Comparison of ENCODE assay signal across 22 mouse cellular contexts in genomic region chr15:95699371-95699770, GRCm38 (mm10). TPM values are rescaled to one million over a fixed set of nuclear protein-coding genes. Genes with fewer than 3 reads are reported as not detected.
"Had no signal": no experiment of that assay in that cellular context is flagged by ENCODE, and none has a peak within 500 bp of the region (broad histone marks: within the 10 kb centered on the region; RNA-seq: fewer than 3 reads in every experiment).

No protein-coding gene starts in this region.

- ATAC-seq: liver, postnatal 0 days; lung, postnatal 0 days; midbrain, embryonic 13.5 days had no signal

- H3K9ac ChIP-seq: kidney, embryonic 15.5 days; limb, embryonic 12.5 days; limb, embryonic 15.5 days; liver, embryonic 14.5 days; liver, postnatal 0 days; lung, embryonic 14.5 days; midbrain, embryonic 13.5 days had no signal

- H3K4me3 ChIP-seq: kidney, embryonic 15.5 days; limb, embryonic 12.5 days; limb, embryonic 15.5 days; midbrain, embryonic 13.5 days had no signal

- H3K4me1 ChIP-seq: kidney, embryonic 15.5 days; limb, embryonic 15.5 days had no signal

- H3K27ac ChIP-seq: kidney, embryonic 15.5 days; limb, embryonic 12.5 days; limb, embryonic 15.5 days; liver, embryonic 14.5 days; macrophage; midbrain, embryonic 13.5 days; stomach, postnatal 0 days had no signal

- H3K9me3 ChIP-seq: kidney, embryonic 15.5 days; limb, embryonic 12.5 days; limb, embryonic 15.5 days; midbrain, embryonic 13.5 days had no signal

- H3K4me2 ChIP-seq: kidney, embryonic 15.5 days; limb, embryonic 12.5 days; limb, embryonic 15.5 days; liver, embryonic 11.5 days; lung, embryonic 14.5 days; midbrain, embryonic 13.5 days had no signal

- H3K27me3 ChIP-seq: kidney, embryonic 15.5 days; limb, embryonic 12.5 days; limb, embryonic 15.5 days had no signal

- H3K36me3 ChIP-seq: kidney, embryonic 15.5 days; limb, embryonic 12.5 days; limb, embryonic 15.5 days; midbrain, embryonic 13.5 days had no signal

- DNase-seq: kidney, adult 11 months; kidney, adult 8-10 months; kidney, postnatal 10 days; kidney, postnatal 36 days; left cerebral cortex, postnatal 4 days; liver, postnatal 0 days; lung, embryonic 14.5 days; right cerebral cortex, adult 18-20 months; right cerebral cortex, postnatal 14 days; right cerebral cortex, postnatal 4 days; thymus, postnatal 36 days had no signal

RNA-seq across cellular contexts. Expression of gene Dbx2, which starts 43.6 kb away (rescaled TPM):
- total RNA-seq: megakaryocyte, adult 5-6 weeks had no signal
- polyA plus RNA-seq: liver, embryonic 11.5 days; liver, embryonic 14.5 days; liver, postnatal 0 days; lung, embryonic 14.5 days; lung, postnatal 0 days; macrophage; stomach, embryonic 14.5 days; stomach, postnatal 0 days had no signal
